Mouse (Mus musculus): ENCODE measurements around the gene Zscan10. TPM values are rescaled to one million over a fixed set of nuclear protein-coding genes. Genes with fewer than 3 reads are reported as not detected.

Gene Zscan10
- polyA plus RNA-seq, 1 experiment from 2014 or later = 0.27 TPM

- ATAC-seq (replicated peaks; ENCODE audit: low FRiP score) (no peak), DNase-seq (ENCODE audit: low spot score) (no peak)
- no peaks in the 10 kb centered on the region for H3K9me3 ChIP-seq (ENCODE audit: control insufficient read depth, low read length)
- no peak overlapping the region for H3K4me2 ChIP-seq (ENCODE audit: low read depth, low read length, severe bottlenecking)
- no peaks in the 10 kb centered on the region for H3K27me3 ChIP-seq (ENCODE audit: control insufficient read depth, insufficient read depth, low read length)
- H3K9ac ChIP-seq (ENCODE audit: low read length) = no peak overlapping the region
- no peak overlapping the region for H3K4me3 ChIP-seq (ENCODE audit: low read depth, low read length)
- WGBS = 84% methylated on average over 6 of the region's 6 CpGs
- H3K27ac ChIP-seq (ENCODE audit: low read depth, low read length) = no peak overlapping the region
- no peaks in the 10 kb centered on the region for H3K36me3 ChIP-seq (ENCODE audit: control insufficient read depth, insufficient read depth, low read length)
- H3K4me1 ChIP-seq (replicated peaks; ENCODE audit: control insufficient read depth, insufficient read depth, low read length) = no peaks in the 10 kb centered on the region
Observed at GRCm38 (mm10) chr17:23651363-23651762, 50.7 kb downstream of the Zscan10 start.

- H3K4me1 ChIP-seq (replicated peaks; ENCODE audit: control insufficient read depth, insufficient read depth, low read length) = no peaks in the 10 kb centered on the region
- H3K27me3 ChIP-seq (ENCODE audit: control insufficient read depth, insufficient read depth, low read length) = no peaks in the 10 kb centered on the region
- no peak for DNase-seq (ENCODE audit: low spot score)
- ATAC-seq (replicated peaks; ENCODE audit: low FRiP score) = no peak
- H3K9me3 ChIP-seq (ENCODE audit: control insufficient read depth, low read length) = no peaks in the 10 kb centered on the region; the same call in 1 of the 2 replicates
- WGBS = 79% methylated on average over 2 of the region's 2 CpGs
- H3K4me2 ChIP-seq (ENCODE audit: low read depth, low read length, severe bottlenecking) = no peak overlapping the region
- H3K9ac ChIP-seq (ENCODE audit: low read length) = no peak overlapping the region
- H3K4me3 ChIP-seq (ENCODE audit: low read depth, low read length) = no peak overlapping the region
- H3K36me3 ChIP-seq (ENCODE audit: control insufficient read depth, insufficient read depth, low read length) = no peaks in the 10 kb centered on the region
- no peak overlapping the region for H3K27ac ChIP-seq (ENCODE audit: low read depth, low read length)
Observed at GRCm38 (mm10) chr17:23653324-23653723, 52.7 kb downstream of the Zscan10 start.

- 61% methylated on average over 6 of the region's 6 CpGs for WGBS
- no peak overlapping the region for H3K9ac ChIP-seq (ENCODE audit: low read length)
- H3K9me3 ChIP-seq (ENCODE audit: control insufficient read depth, low read length) = no peaks in the 10 kb centered on the region; the same call in 1 of the 2 replicates
- H3K4me3 ChIP-seq (ENCODE audit: low read depth, low read length) = no peak overlapping the region
- DNase-seq (ENCODE audit: low spot score) = no peak
- no peak for ATAC-seq (replicated peaks; ENCODE audit: low FRiP score)
- H3K27me3 ChIP-seq (ENCODE audit: control insufficient read depth, insufficient read depth, low read length) = no peaks in the 10 kb centered on the region
- no peak overlapping the region for H3K27ac ChIP-seq (ENCODE audit: low read depth, low read length)
- no peaks in the 10 kb centered on the region for H3K4me1 ChIP-seq (replicated peaks; ENCODE audit: control insufficient read depth, insufficient read depth, low read length)
- H3K4me2 ChIP-seq (ENCODE audit: low read depth, low read length, severe bottlenecking) = no peak overlapping the region
- no peaks in the 10 kb centered on the region for H3K36me3 ChIP-seq (ENCODE audit: control insufficient read depth, insufficient read depth, low read length)
Observed at GRCm38 (mm10) chr17:23654001-23654400, 53.3 kb downstream of the Zscan10 start.

- no peaks in the 10 kb centered on the region for H3K36me3 ChIP-seq (ENCODE audit: control insufficient read depth, insufficient read depth, low read length)
- DNase-seq (ENCODE audit: low spot score) = no peak
- 65% methylated on average over 2 of the region's 2 CpGs for WGBS
- H3K27ac ChIP-seq (ENCODE audit: low read depth, low read length) = no peak overlapping the region
- no peaks in the 10 kb centered on the region for H3K27me3 ChIP-seq (ENCODE audit: control insufficient read depth, insufficient read depth, low read length)
- no peaks in the 10 kb centered on the region for H3K4me1 ChIP-seq (replicated peaks; ENCODE audit: control insufficient read depth, insufficient read depth, low read length)
- no peak overlapping the region for H3K4me2 ChIP-seq (ENCODE audit: low read depth, low read length, severe bottlenecking)
- H3K9me3 ChIP-seq (ENCODE audit: control insufficient read depth, low read length) = no peaks in the 10 kb centered on the region; the same call in 1 of the 2 replicates
- H3K4me3 ChIP-seq (ENCODE audit: low read depth, low read length) = no peak overlapping the region
- ATAC-seq (replicated peaks; ENCODE audit: low FRiP score) = no peak
- no peak overlapping the region for H3K9ac ChIP-seq (ENCODE audit: low read length)
Observed at GRCm38 (mm10) chr17:23654410-23654809, 53.8 kb downstream of the Zscan10 start.

- H3K27me3 ChIP-seq (ENCODE audit: control insufficient read depth, insufficient read depth, low read length) = peaks cover 23% of the 10 kb centered on the region
- H3K27ac ChIP-seq (ENCODE audit: low read depth, low read length) = no peak overlapping the region
- WGBS = 86% methylated on average over 3 of the region's 3 CpGs
- H3K4me3 ChIP-seq (ENCODE audit: low read depth, low read length) = no peak overlapping the region
- no peak for DNase-seq (ENCODE audit: low spot score)
- H3K9me3 ChIP-seq (ENCODE audit: control insufficient read depth, low read length) = no peaks in the 10 kb centered on the region; the same call in 1 of the 2 replicates
- no peaks in the 10 kb centered on the region for H3K4me1 ChIP-seq (replicated peaks; ENCODE audit: control insufficient read depth, insufficient read depth, low read length)
- ATAC-seq (replicated peaks; ENCODE audit: low FRiP score) = no peak
- H3K36me3 ChIP-seq (ENCODE audit: control insufficient read depth, insufficient read depth, low read length) = no peaks in the 10 kb centered on the region
- H3K9ac ChIP-seq (ENCODE audit: low read length) = no peak overlapping the region
- no peak overlapping the region for H3K4me2 ChIP-seq (ENCODE audit: low read depth, low read length, severe bottlenecking)
Observed at GRCm38 (mm10) chr17:23658450-23658849, 57.8 kb downstream of the Zscan10 start.

- Histone ChIP-seq H3K36me3 (ENCODE audit: control insufficient read depth, insufficient read depth, low read length) (no peaks in the 10 kb centered on the region), H3K27ac (ENCODE audit: low read depth, low read length) (no peak within 1 kb of the TSS), H3K4me2 (ENCODE audit: low read depth, low read length, severe bottlenecking) (peak within 1 kb of the TSS; percentile 27), H3K27me3 (ENCODE audit: control insufficient read depth, insufficient read depth, low read length) (peaks cover 23% of the 10 kb centered on the region), H3K4me1 (replicated peaks; ENCODE audit: control insufficient read depth, insufficient read depth, low read length) (0 out of 2 replicates have a peak, but pooled peaks cover 2% of the 10 kb centered on the region), H3K9ac (ENCODE audit: low read length) (no peak within 1 kb of the TSS), H3K4me3 (ENCODE audit: low read depth, low read length) (no peak within 1 kb of the TSS), H3K9me3 (ENCODE audit: control insufficient read depth, low read length) (no peaks in the 10 kb centered on the region; the same call in 1 of the 2 replicates)
- DNase-seq (ENCODE audit: low spot score) (peak; percentile 71), ATAC-seq (replicated peaks; ENCODE audit: low FRiP score) (no peak)
- WGBS = 6% methylated on average over 27 of the region's 27 CpGs
Observed at GRCm38 (mm10) chr17:23660117-23660875, 59.6 kb downstream of the Zscan10 start, which contains the start of gene Bicdl2. Bicdl2 (plus strand) TSS chr17:23660506.

Other genes starting within 250 kb of the Zscan10 start
- not detected in 2 replicates for gene Vmn2r116, start 216.3 kb upstream of the Zscan10 start, polyA plus RNA-seq (2014; fragmentation: Nextera tagmentation; extraction: Ambion mirVana)
- not detected in 2 replicates for gene Vmn2r117, start 121.2 kb upstream of the Zscan10 start, polyA plus RNA-seq (2014; fragmentation: Nextera tagmentation; extraction: Ambion mirVana)
- 28.1 and 29.9 TPM in 2 replicates for gene Zfp213, start 36.6 kb upstream of the Zscan10 start, polyA plus RNA-seq (2014; fragmentation: Nextera tagmentation; extraction: Ambion mirVana)
- gene Zfp13, start 1.4 kb upstream of the Zscan10 start, polyA plus RNA-seq (2014; fragmentation: Nextera tagmentation; extraction: Ambion mirVana) = 19.2 and 20.5 TPM in 2 replicates
- 0.41 and 1.0 TPM in 2 replicates for gene Mmp25, start 44.4 kb downstream of the Zscan10 start, polyA plus RNA-seq (2014; fragmentation: Nextera tagmentation; extraction: Ambion mirVana)
- 0.35 and 0.53 TPM in 2 replicates for gene Bicdl2, start 59.6 kb downstream of the Zscan10 start, polyA plus RNA-seq (2014; fragmentation: Nextera tagmentation; extraction: Ambion mirVana)
- gene Hcfc1r1, start 72.7 kb downstream of the Zscan10 start, polyA plus RNA-seq (2014; fragmentation: Nextera tagmentation; extraction: Ambion mirVana) = 38.3 and 40.3 TPM in 2 replicates
- 54.0 and 56.6 TPM in 2 replicates for gene Thoc6, start 73.0 kb downstream of the Zscan10 start, polyA plus RNA-seq (2014; fragmentation: Nextera tagmentation; extraction: Ambion mirVana)
- gene Tnfrsf12a, start 76.6 kb downstream of the Zscan10 start, polyA plus RNA-seq (2014; fragmentation: Nextera tagmentation; extraction: Ambion mirVana) = 2.5 and 2.7 TPM in 2 replicates
- 8.7 and 9.7 TPM in 2 replicates for gene Cldn6, start 78.4 kb downstream of the Zscan10 start, polyA plus RNA-seq (2014; fragmentation: Nextera tagmentation; extraction: Ambion mirVana)
- gene Cldn9, start 83.2 kb downstream of the Zscan10 start, polyA plus RNA-seq (2014; fragmentation: Nextera tagmentation; extraction: Ambion mirVana) = 4.8 and 6.6 TPM in 2 replicates
- gene 1520401A03Rik, start 121.9 kb downstream of the Zscan10 start, polyA plus RNA-seq (2014; fragmentation: Nextera tagmentation; extraction: Ambion mirVana) = not detected in 2 replicates
- gene Pkmyt1, start 125.5 kb downstream of the Zscan10 start, polyA plus RNA-seq (2014; fragmentation: Nextera tagmentation; extraction: Ambion mirVana) = 61.3 and 62.9 TPM in 2 replicates
- 26.5 and 28.8 TPM in 2 replicates for gene Paqr4, start 140.0 kb downstream of the Zscan10 start, polyA plus RNA-seq (2014; fragmentation: Nextera tagmentation; extraction: Ambion mirVana)
- gene Kremen2, start 145.0 kb downstream of the Zscan10 start, polyA plus RNA-seq (2014; fragmentation: Nextera tagmentation; extraction: Ambion mirVana) = 2.2 and 2.6 TPM in 2 replicates
- gene Flywch1, start 170.7 kb downstream of the Zscan10 start, polyA plus RNA-seq (2014; fragmentation: Nextera tagmentation; extraction: Ambion mirVana) = 167 and 174 TPM in 2 replicates
- 22.0 and 28.7 TPM in 2 replicates for gene Flywch2, start 185.2 kb downstream of the Zscan10 start, polyA plus RNA-seq (2014; fragmentation: Nextera tagmentation; extraction: Ambion mirVana)
- gene Srrm2, start 189.7 kb downstream of the Zscan10 start, polyA plus RNA-seq (2014; fragmentation: Nextera tagmentation; extraction: Ambion mirVana) = 541 and 559 TPM in 2 replicates
- gene Elob, start 228.3 kb downstream of the Zscan10 start, polyA plus RNA-seq (2014; fragmentation: Nextera tagmentation; extraction: Ambion mirVana) = 1,038 and 1,041 TPM in 2 replicates
- not detected in 2 replicates for gene Prss33, start 235.2 kb downstream of the Zscan10 start, polyA plus RNA-seq (2014; fragmentation: Nextera tagmentation; extraction: Ambion mirVana)
- gene Prss32, start 243.0 kb downstream of the Zscan10 start, polyA plus RNA-seq (2014; fragmentation: Nextera tagmentation; extraction: Ambion mirVana) = not detected in 2 replicates
- gene Prss41, start 243.3 kb downstream of the Zscan10 start, polyA plus RNA-seq (2014; fragmentation: Nextera tagmentation; extraction: Ambion mirVana) = 2.1 and 2.6 TPM in 2 replicates